Mouse (Mus musculus): ENCODE measurements around the gene Dusp16. TPM values are rescaled to one million over a fixed set of nuclear protein-coding genes. Genes with fewer than 3 reads are reported as not detected.

Dusp16 gene
- 4.8 TPM for polyA plus RNA-seq (2012; fragmentation: generic; extraction: Trizol)

GRCm38 (mm10) chr6:134792141-134793045 lies at the start of gene Dusp16:
Gene Dusp16 (minus strand): TSS chr6:134792625.
- H3K4me3 ChIP-seq, result peak within 1 kb of the TSS; percentile 73
- peak within 1 kb of the TSS; percentile 59 for H3ac ChIP-seq (ENCODE audit: control insufficient read depth, insufficient read length)
- H3K36me3 ChIP-seq (ENCODE audit: control insufficient read depth, insufficient read depth), result no peaks in the 10 kb centered on the region
- TF ChIP-seq TCF12 (IDR thresholded peaks at IDR 0.05; ENCODE audit: insufficient read depth, poor library complexity, severe bottlenecking) (no peak), REST (IDR thresholded peaks at IDR 0.05; ENCODE audit: insufficient read depth, insufficient read length) (no peak), USF1 (IDR thresholded peaks at IDR 0.05; ENCODE audit: low read depth) (no peak), SRF (IDR thresholded peaks at IDR 0.05; ENCODE audit: control insufficient read depth, insufficient read length, low read depth) (no peak), E2F4 (IDR thresholded peaks at IDR 0.05; ENCODE audit: insufficient read depth) (no peak), POLR2AphosphoS2 (IDR thresholded peaks at IDR 0.05; ENCODE audit: insufficient read length, low read depth) (no peak), MYOG (IDR thresholded peaks at IDR 0.05; ENCODE audit: control insufficient read depth in 1 of 3, insufficient read depth in 1 of 3, insufficient read length in 2 of 3, low read depth in 2 of 3) (peak in 1 of 3 experiments; percentile 18), TCF3 (IDR thresholded peaks at IDR 0.05; ENCODE audit: insufficient read length, low read depth) (no peak), MYOD1 (IDR thresholded peaks at IDR 0.05; ENCODE audit: control insufficient read depth in 1 of 3, insufficient read length in 2 of 3, low read depth in 2 of 3) (no peak), POLR2A (IDR thresholded peaks at IDR 0.05; ENCODE audit: insufficient read length, low read depth) (peak; percentile 37), MAX (IDR thresholded peaks at IDR 0.05; ENCODE audit: low read depth) (no peak), CEBPB (IDR thresholded peaks at IDR 0.05; ENCODE audit: insufficient read depth, poor library complexity, severe bottlenecking) (no peak)
- no peaks in the 10 kb centered on the region for H3K27me3 ChIP-seq (ENCODE audit: control insufficient read depth, insufficient read depth, insufficient read length)
- peak within 1 kb of the TSS; percentile 88 for H3K4me2 ChIP-seq (ENCODE audit: low read depth)
- peaks cover 35% of the 10 kb centered on the region for H3K79me2 ChIP-seq (ENCODE audit: control insufficient read depth, insufficient read depth)

- Histone ChIP-seq H3ac (ENCODE audit: control insufficient read depth, insufficient read length) (no peak overlapping the region), H3K4me3 (no peak overlapping the region), H3K27me3 (ENCODE audit: control insufficient read depth, insufficient read depth, insufficient read length) (no peaks in the 10 kb centered on the region), H3K79me2 (ENCODE audit: control insufficient read depth, insufficient read depth) (no peaks in the 10 kb centered on the region), H3K36me3 (ENCODE audit: control insufficient read depth, insufficient read depth) (no peaks in the 10 kb centered on the region), H3K4me2 (ENCODE audit: low read depth) (no peak overlapping the region)
- TF ChIP-seq TCF3 (IDR thresholded peaks at IDR 0.05; ENCODE audit: insufficient read length, low read depth) (no peak), POLR2A (IDR thresholded peaks at IDR 0.05; ENCODE audit: insufficient read length, low read depth) (no peak), POLR2AphosphoS2 (IDR thresholded peaks at IDR 0.05; ENCODE audit: insufficient read length, low read depth) (no peak)
These were observed 47.9 kb upstream of the Dusp16 start for GRCm38 (mm10) chr6:134840346-134840745.

- Histone ChIP-seq H3K27me3 (ENCODE audit: control insufficient read depth, insufficient read depth, insufficient read length) (no peaks in the 10 kb centered on the region), H3K4me3 (no peak overlapping the region), H3K36me3 (ENCODE audit: control insufficient read depth, insufficient read depth) (no peaks in the 10 kb centered on the region), H3K79me2 (ENCODE audit: control insufficient read depth, insufficient read depth) (no peaks in the 10 kb centered on the region), H3ac (ENCODE audit: control insufficient read depth, insufficient read length) (no peak overlapping the region), H3K4me2 (ENCODE audit: low read depth) (no peak overlapping the region)
- TF ChIP-seq USF1 (IDR thresholded peaks at IDR 0.05; ENCODE audit: low read depth) (no peak), TCF12 (IDR thresholded peaks at IDR 0.05; ENCODE audit: insufficient read depth, poor library complexity, severe bottlenecking) (no peak), POLR2A (IDR thresholded peaks at IDR 0.05; ENCODE audit: insufficient read length, low read depth) (no peak), MYOD1 (IDR thresholded peaks at IDR 0.05; ENCODE audit: control insufficient read depth in 1 of 3, insufficient read length in 2 of 3, low read depth in 2 of 3) (no peak), MAX (IDR thresholded peaks at IDR 0.05; ENCODE audit: low read depth) (no peak), REST (IDR thresholded peaks at IDR 0.05; ENCODE audit: insufficient read depth, insufficient read length) (no peak), E2F4 (IDR thresholded peaks at IDR 0.05; ENCODE audit: insufficient read depth) (no peak), TCF3 (IDR thresholded peaks at IDR 0.05; ENCODE audit: insufficient read length, low read depth) (no peak), MYOG (IDR thresholded peaks at IDR 0.05; ENCODE audit: control insufficient read depth in 1 of 3, insufficient read depth in 1 of 3, insufficient read length in 2 of 3, low read depth in 2 of 3) (no peak), CEBPB (IDR thresholded peaks at IDR 0.05; ENCODE audit: insufficient read depth, poor library complexity, severe bottlenecking) (no peak), SRF (IDR thresholded peaks at IDR 0.05; ENCODE audit: control insufficient read depth, insufficient read length, low read depth) (no peak), POLR2AphosphoS2 (IDR thresholded peaks at IDR 0.05; ENCODE audit: insufficient read length, low read depth) (no peak)
These were observed 45.7 kb upstream of the Dusp16 start for GRCm38 (mm10) chr6:134838111-134838510.

GRCm38 (mm10) chr6:134834585-134835251 lies 42.3 kb upstream of the Dusp16 start:
- no peak overlapping the region for H3K4me3 ChIP-seq
- H3K27me3 ChIP-seq (ENCODE audit: control insufficient read depth, insufficient read depth, insufficient read length), result no peaks in the 10 kb centered on the region
- TF ChIP-seq MAX (IDR thresholded peaks at IDR 0.05; ENCODE audit: low read depth) (no peak), REST (IDR thresholded peaks at IDR 0.05; ENCODE audit: insufficient read depth, insufficient read length) (no peak), MYOG (IDR thresholded peaks at IDR 0.05; ENCODE audit: control insufficient read depth in 1 of 3, insufficient read depth in 1 of 3, insufficient read length in 2 of 3, low read depth in 2 of 3) (no peak), MYOD1 (IDR thresholded peaks at IDR 0.05; ENCODE audit: control insufficient read depth in 1 of 3, insufficient read length in 2 of 3, low read depth in 2 of 3) (no peak), POLR2AphosphoS2 (IDR thresholded peaks at IDR 0.05; ENCODE audit: insufficient read length, low read depth) (no peak), E2F4 (IDR thresholded peaks at IDR 0.05; ENCODE audit: insufficient read depth) (no peak), TCF3 (IDR thresholded peaks at IDR 0.05; ENCODE audit: insufficient read length, low read depth) (no peak), POLR2A (IDR thresholded peaks at IDR 0.05; ENCODE audit: insufficient read length, low read depth) (no peak), USF1 (IDR thresholded peaks at IDR 0.05; ENCODE audit: low read depth) (no peak), SRF (IDR thresholded peaks at IDR 0.05; ENCODE audit: control insufficient read depth, insufficient read length, low read depth) (no peak), CEBPB (IDR thresholded peaks at IDR 0.05; ENCODE audit: insufficient read depth, poor library complexity, severe bottlenecking) (no peak), TCF12 (IDR thresholded peaks at IDR 0.05; ENCODE audit: insufficient read depth, poor library complexity, severe bottlenecking) (no peak)
- H3ac ChIP-seq (ENCODE audit: control insufficient read depth, insufficient read length), result no peak overlapping the region
- H3K79me2 ChIP-seq (ENCODE audit: control insufficient read depth, insufficient read depth), result no peaks in the 10 kb centered on the region
- no peaks in the 10 kb centered on the region for H3K36me3 ChIP-seq (ENCODE audit: control insufficient read depth, insufficient read depth)
- no peak overlapping the region for H3K4me2 ChIP-seq (ENCODE audit: low read depth)
